Mouse (Mus musculus): ENCODE data around the gene Nr2e1.

DNA sequence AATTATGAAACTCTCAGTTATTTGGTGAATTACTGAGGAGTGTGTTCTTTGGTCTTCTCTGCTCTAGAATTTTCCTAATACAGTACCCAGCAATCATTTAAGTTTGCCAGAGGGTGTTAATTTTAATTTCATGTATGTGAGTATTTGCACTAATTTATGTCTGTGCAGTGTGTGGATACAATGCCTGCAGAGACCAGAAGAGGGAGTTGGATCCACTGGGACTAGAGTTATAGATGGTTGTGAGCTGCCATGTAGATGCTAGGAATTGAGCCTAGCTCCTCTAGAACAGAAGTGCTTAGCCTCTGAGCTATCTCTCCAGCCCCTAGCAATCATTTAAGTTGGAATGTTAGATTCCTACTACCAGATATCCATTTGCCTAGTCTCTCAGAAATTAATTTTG lies 69.3 kb downstream of the Nr2e1 start:
- TF ChIP-seq CTCF (IDR thresholded peaks at IDR 0.05; ENCODE audit: control insufficient read depth, insufficient read depth, insufficient read length) = no peak
- no peak for TF ChIP-seq MAX (IDR thresholded peaks at IDR 0.05)
